Mouse (Mus musculus): Measurements from ENCODE around the gene Celf1. TPM values are rescaled to one million over a fixed set of nuclear protein-coding genes. Genes with fewer than 3 reads are reported as not detected.
A peak's percentile ranks its signal among the peaks of the same experiment; 100 is the strongest.

Celf1 gene
- total and polyA plus RNA-seq, 3 experiments, result 29.7 to 69.7 (median 52.8) TPM

GRCm38 (mm10) chr2:91053934-91054382, 113.8 kb downstream of the Celf1 start, which contains the start of gene Psmc3:
TSS of gene Psmc3 (plus strand) at chr2:91054009.
- no peak for TF ChIP-seq ZNF384 (IDR thresholded peaks at IDR 0.05; ENCODE audit: low read depth, low read length)
- peak; percentile 79 for TF ChIP-seq POLR2A (IDR thresholded peaks at IDR 0.05; ENCODE audit: low read depth, low read length)
- TF ChIP-seq ZKSCAN1 (IDR thresholded peaks at IDR 0.05; ENCODE audit: borderline replicate concordance, low read depth, low read length), result no peak
- peak; percentile 47 for TF ChIP-seq BHLHE40 (IDR thresholded peaks at IDR 0.05; ENCODE audit: low read depth, low read length)
- TF ChIP-seq POLR2AphosphoS2 (IDR thresholded peaks at IDR 0.05; ENCODE audit: low read depth, low read length), result peak; percentile 42; the same call in 1 of the 2 replicates
- TF ChIP-seq HCFC1 (IDR thresholded peaks at IDR 0.05; ENCODE audit: low read depth, low read length), result peak; percentile 95
- peak; percentile 62; the same call in 1 of the 2 replicates for TF ChIP-seq SIN3A (IDR thresholded peaks at IDR 0.05; ENCODE audit: low read length)
- no peak; the same call in 1 of the 2 replicates for TF ChIP-seq MYC (IDR thresholded peaks at IDR 0.05; ENCODE audit: low read depth, low read length)
- TF ChIP-seq NELFE (IDR thresholded peaks at IDR 0.05; ENCODE audit: low read depth, low read length), result peak; percentile 69
- no peak for TF ChIP-seq E2F4 (IDR thresholded peaks at IDR 0.05; ENCODE audit: insufficient replicate concordance, low read depth, low read length)
- 0 out of 2 replicates have a peak, but pooled peaks have one; percentile 13 for TF ChIP-seq MEF2A (IDR thresholded peaks at IDR 0.05; ENCODE audit: borderline replicate concordance, low read depth, low read length)
- TF ChIP-seq RAD21 (IDR thresholded peaks at IDR 0.05; ENCODE audit: low read depth, low read length), result no peak
- TF ChIP-seq ZMIZ1 (IDR thresholded peaks at IDR 0.05; ENCODE audit: low read depth, low read length), result peak; percentile 45; the same call in 1 of the 2 replicates
- no peak for TF ChIP-seq CTCF (conservative IDR thresholded peaks at IDR 0.05 in 1 of 2, IDR thresholded peaks at IDR 0.05 in 1 of 2; ENCODE audit: low read depth in 2 of 2, low read length in 2 of 2)
- peak; percentile 59; the same call in 1 of the 2 replicates for TF ChIP-seq IRF4 (IDR thresholded peaks at IDR 0.05; ENCODE audit: low read depth, low read length)
- TF ChIP-seq CHD1 (IDR thresholded peaks at IDR 0.05; ENCODE audit: low read depth, low read length), result no peak
- peak; percentile 41 for TF ChIP-seq NRF1 (IDR thresholded peaks at IDR 0.05; ENCODE audit: low read depth, low read length)
- no peak for TF ChIP-seq USF1 (IDR thresholded peaks at IDR 0.05; ENCODE audit: low read depth, low read length)
- TF ChIP-seq RCOR1 (conservative IDR thresholded peaks at IDR 0.05; ENCODE audit: low read depth, low read length), result peak; percentile 58; the same call in 1 of the 2 replicates
- TF ChIP-seq TCF12 (IDR thresholded peaks at IDR 0.05; ENCODE audit: low read depth, low read length), result peak; percentile 70; the same call in 1 of the 2 replicates
- peak; percentile 62; the same call in 1 of the 2 replicates for TF ChIP-seq CHD2 (IDR thresholded peaks at IDR 0.05; ENCODE audit: low read length)
- peak; percentile 71 for TF ChIP-seq MXI1 (IDR thresholded peaks at IDR 0.05; ENCODE audit: low read depth, low read length)
- peak; percentile 40; the same call in 1 of the 2 replicates for TF ChIP-seq GABPA (IDR thresholded peaks at IDR 0.05; ENCODE audit: insufficient replicate concordance, low read depth, low read length)
- no peak for TF ChIP-seq MAFK (IDR thresholded peaks at IDR 0.05; ENCODE audit: insufficient replicate concordance, low read length)
- TF ChIP-seq UBTF (IDR thresholded peaks at IDR 0.05; ENCODE audit: low read depth, low read length), result peak; percentile 45; the same call in 1 of the 2 replicates
- no peak for TF ChIP-seq PAX5 (IDR thresholded peaks at IDR 0.05; ENCODE audit: low read length)
- no peak; the same call in 1 of the 2 replicates for TF ChIP-seq TBP (conservative IDR thresholded peaks at IDR 0.05; ENCODE audit: low read depth, low read length)
- no peak for TF ChIP-seq ETS1 (conservative IDR thresholded peaks at IDR 0.05; ENCODE audit: low read depth, low read length)
- TF ChIP-seq ELF1 (IDR thresholded peaks at IDR 0.05; ENCODE audit: low read depth, low read length), result peak; percentile 90
- peak; percentile 51; the same call in 1 of the 2 replicates for TF ChIP-seq MAX (IDR thresholded peaks at IDR 0.05; ENCODE audit: low read length)
- TF ChIP-seq JUN (IDR thresholded peaks at IDR 0.05; ENCODE audit: insufficient read depth, low read depth, low read length), result no peak
- no peak for TF ChIP-seq EP300 (IDR thresholded peaks at IDR 0.05; ENCODE audit: low read length)
- TF ChIP-seq MAZ (IDR thresholded peaks at IDR 0.05; ENCODE audit: low read depth, low read length), result no peak
- TF ChIP-seq SMC3 (IDR thresholded peaks at IDR 0.05; ENCODE audit: low read depth, low read length), result no peak
- TF ChIP-seq JUND (conservative IDR thresholded peaks at IDR 0.05; ENCODE audit: low read depth, low read length), result no peak
- peak; percentile 94; the same call in 1 of the 2 replicates for TF ChIP-seq KAT2A (IDR thresholded peaks at IDR 0.05; ENCODE audit: insufficient replicate concordance, low read length)
- TF ChIP-seq USF2 (conservative IDR thresholded peaks at IDR 0.05; ENCODE audit: low read depth, low read length), result no peak
- peak; percentile 99 for TF ChIP-seq ZC3H11A (IDR thresholded peaks at IDR 0.05; ENCODE audit: low read depth, low read length)
- Histone ChIP-seq H3K9ac (ENCODE audit: insufficient read depth, low read depth) (peak within 1 kb of the TSS; percentile 89), H3K9me3 (replicated peaks; ENCODE audit: low read length) (no peaks in the 10 kb centered on the region), H3K4me2 (ENCODE audit: insufficient read depth, low read depth, poor library complexity, severe bottlenecking) (peak within 1 kb of the TSS; percentile 98), H3K4me1 (ENCODE audit: control insufficient read depth in 1 of 2, insufficient read depth in 2 of 2) (peaks cover 7 to 21% of the 10 kb centered on the region in 2 experiments), H3K79me2 (replicated peaks; ENCODE audit: control insufficient read depth, extremely low read depth, insufficient read depth, poor library complexity, severe bottlenecking) (peaks cover 13% of the 10 kb centered on the region), H3K4me3 (replicated peaks in 1 of 3; ENCODE audit: low read depth in 2 of 3, low read length in 2 of 3, poor library complexity in 1 of 3) (peak within 1 kb of the TSS; percentile 75 to 97 (median 94)), H3K36me3 (replicated peaks in 1 of 2; ENCODE audit: control insufficient read depth in 1 of 2, insufficient read depth in 1 of 2, low read length in 1 of 2) (peaks cover 36 to 47% of the 10 kb centered on the region in 2 experiments), H3K27me3 (replicated peaks) (no peaks in the 10 kb centered on the region), H3K27ac (ENCODE audit: insufficient read depth, low read depth) (peak within 1 kb of the TSS; percentile 50)
- peak; percentile 90 for DNase-seq (ENCODE audit: extremely low read depth)
- dilution Hi-C loops (cut with MboI; ENCODE audit: extremely low pct_ligation_motif_present, extremely low pct_unique_long_range_greater_than_20kb, low sequenced_read_pairs), result no loop called here
- in situ Hi-C loops (cut with MboI; ENCODE audit: low pct_ligation_motif_present, low pct_unique_long_range_greater_than_20kb, low sequenced_read_pairs), result no loop called here
